Mouse (Mus musculus): ENCODE results near the gene Lmna.

GRCm38 (mm10) chr3:88556616-88557015, 46.9 kb upstream of the Lmna start:
- TF ChIP-seq CTCF (IDR thresholded peaks at IDR 0.05; ENCODE audit: low read depth, low read length) (no peak), POLR2A (IDR thresholded peaks at IDR 0.05; ENCODE audit: extremely low read depth, insufficient read depth, low read length) (no peak)

All from liver, adult 2 months (tissue).